ENCODE assay signal across 20 mouse cellular contexts in the genomic region with DNA sequence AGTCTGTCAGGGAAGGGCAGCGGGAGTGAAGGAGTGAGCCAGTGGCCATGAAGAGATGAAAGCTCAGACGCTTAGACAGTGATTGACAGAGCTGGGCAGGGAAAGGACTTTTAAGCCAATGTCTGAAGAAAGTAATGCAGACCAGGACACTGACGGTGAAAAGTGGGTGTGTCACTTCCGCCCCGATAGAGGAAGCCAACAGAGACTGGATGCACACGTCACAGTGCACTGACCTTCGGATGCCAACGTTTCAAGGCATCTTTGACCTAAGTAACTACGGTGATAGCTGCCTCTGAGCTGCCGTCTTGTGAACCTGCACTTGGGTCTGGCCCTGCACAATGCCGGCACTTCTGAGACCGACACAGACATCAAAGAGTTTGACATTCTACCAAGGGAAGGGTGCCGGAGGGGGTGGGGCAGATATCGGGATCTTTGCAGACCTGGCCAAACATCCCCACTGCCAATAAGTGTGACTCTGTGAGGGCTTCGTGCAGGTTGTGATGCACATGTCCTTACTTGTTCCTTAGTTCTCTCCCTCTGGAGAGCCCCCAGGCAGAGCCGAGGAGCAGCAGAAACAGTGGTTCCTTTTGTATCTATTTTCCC. TPM values are rescaled to one million over a fixed set of nuclear protein-coding genes. Genes with fewer than 3 reads are reported as not detected.
A peak's percentile ranks its signal among the peaks of the same experiment; 100 is the strongest.
DNase-seq lines count a peak whose midpoint lies in the region; ATAC-seq and TF ChIP-seq lines count a peak whose summit lies in the region.
"Had no signal": no experiment of that assay in that cellular context is flagged by ENCODE, and none has a peak within 500 bp of the region (broad histone marks: within the 10 kb centered on the region; RNA-seq: fewer than 3 reads in every experiment).

No protein-coding gene starts in this region.

- ATAC-seq in forebrain, embryonic 14.5 days: no peak
- ATAC-seq in forebrain, embryonic 15.5 days (replicated peaks): no peak
- ATAC-seq in kidney, postnatal 0 days (replicated peaks; ENCODE audit: low FRiP score, low read depth): peak; percentile 27; the same call in 1 of the 2 replicates
- no peak for ATAC-seq in midbrain, embryonic 14.5 days (ENCODE audit: low FRiP score, low TSS enrichment)

- TF ChIP-seq CTCF in kidney, postnatal 0 days (IDR thresholded peaks at IDR 0.05; ENCODE audit: low read depth): no peak

- no peak overlapping the region for H3K9ac ChIP-seq in forebrain, embryonic 14.5 days (ENCODE audit: low read length)
- no peak overlapping the region for H3K9ac ChIP-seq in forebrain, embryonic 15.5 days (replicated peaks)
- H3K9ac ChIP-seq in kidney, postnatal 0 days (ENCODE audit: low read depth, low read length): no peak overlapping the region
- 0 out of 2 replicates have a peak overlapping the region, but pooled peaks have one; percentile 23 for H3K9ac ChIP-seq in midbrain, embryonic 14.5 days (replicated peaks; ENCODE audit: low read length)

- DNase-seq in forebrain, embryonic 14.5 days (ENCODE audit: low spot score): no peak
- no peak for DNase-seq in kidney, postnatal 0 days (ENCODE audit: low spot score)
- DNase-seq in kidney, adult 8-10 months: no peak
- DNase-seq in adrenal gland, adult 8-10 months: peak; percentile 39
- DNase-seq in midbrain, embryonic 14.5 days: no peak
- no peak for DNase-seq in natural killer cell, adult 2 months (ENCODE audit: low spot score in 2 of 2)
- DNase-seq in spleen, postnatal 36 days (ENCODE audit: low spot score in 2 of 2): no peak
- DNase-seq: cerebellum, adult 11 months; kidney, postnatal 4 days; layer of hippocampus, postnatal 36 days; lung, adult 2 months; right cerebral cortex, postnatal 25 days; thymus, postnatal 25 days had no signal

- H3K27me3 ChIP-seq in forebrain, embryonic 14.5 days (replicated peaks; ENCODE audit: control insufficient read depth, insufficient read depth, low read length): no peaks in the 10 kb centered on the region
- no peaks in the 10 kb centered on the region for H3K27me3 ChIP-seq in forebrain, embryonic 15.5 days
- no peaks in the 10 kb centered on the region for H3K27me3 ChIP-seq in kidney, postnatal 0 days (ENCODE audit: insufficient read depth, low read length)
- H3K27me3 ChIP-seq in midbrain, embryonic 14.5 days (ENCODE audit: control insufficient read depth, insufficient read depth, low read length): no peaks in the 10 kb centered on the region

- no peak overlapping the region for H3K4me3 ChIP-seq in forebrain, embryonic 14.5 days (ENCODE audit: low read depth, low read length)
- H3K4me3 ChIP-seq in forebrain, embryonic 15.5 days: no peak overlapping the region
- H3K4me3 ChIP-seq in kidney, postnatal 0 days (replicated peaks; ENCODE audit: low read depth, low read length): no peak overlapping the region
- no peak overlapping the region for H3K4me3 ChIP-seq in midbrain, embryonic 14.5 days (replicated peaks; ENCODE audit: low read depth, low read length)

- H3K4me1 ChIP-seq in forebrain, embryonic 14.5 days (ENCODE audit: control insufficient read depth, insufficient read depth, low read length): peaks cover 30% of the 10 kb centered on the region; the same call in 1 of the 2 replicates
- H3K4me1 ChIP-seq in forebrain, embryonic 15.5 days: peaks cover 33% of the 10 kb centered on the region
- peaks cover 24% of the 10 kb centered on the region for H3K4me1 ChIP-seq in kidney, postnatal 0 days (replicated peaks; ENCODE audit: insufficient read depth, low read length)
- H3K4me1 ChIP-seq in midbrain, embryonic 14.5 days (ENCODE audit: control insufficient read depth, insufficient read depth, low read length): peaks cover 25% of the 10 kb centered on the region

- H3K4me2 ChIP-seq in forebrain, embryonic 14.5 days (ENCODE audit: low read length): 0 out of 2 replicates have a peak overlapping the region, but pooled peaks have one; percentile 14
- no peak overlapping the region for H3K4me2 ChIP-seq in forebrain, embryonic 15.5 days (replicated peaks)
- no peak overlapping the region for H3K4me2 ChIP-seq in kidney, postnatal 0 days (ENCODE audit: low read length)
- H3K4me2 ChIP-seq in midbrain, embryonic 14.5 days (ENCODE audit: low read length): peak overlapping the region; percentile 17

- peaks cover 7% of the 10 kb centered on the region; the same call in 1 of the 2 replicates for H3K36me3 ChIP-seq in forebrain, embryonic 14.5 days (ENCODE audit: control insufficient read depth, insufficient read depth, low read length)
- no peaks in the 10 kb centered on the region for H3K36me3 ChIP-seq in forebrain, embryonic 15.5 days
- no peaks in the 10 kb centered on the region for H3K36me3 ChIP-seq in kidney, postnatal 0 days (ENCODE audit: insufficient read depth, low read length)
- no peaks in the 10 kb centered on the region for H3K36me3 ChIP-seq in midbrain, embryonic 14.5 days (ENCODE audit: control insufficient read depth, insufficient read depth, low read length)

- 30% methylated on average over 16 of the region's 16 CpGs for WGBS in forebrain, embryonic 14.5 days
- 27% methylated on average over 16 of the region's 16 CpGs for WGBS in forebrain, embryonic 15.5 days
- WGBS in kidney, postnatal 0 days: 57% methylated on average over 16 of the region's 16 CpGs
- 24% methylated on average over 16 of the region's 16 CpGs for WGBS in midbrain, embryonic 14.5 days

- no peaks in the 10 kb centered on the region for H3K9me3 ChIP-seq in forebrain, embryonic 14.5 days (replicated peaks; ENCODE audit: control insufficient read depth, low read length)
- H3K9me3 ChIP-seq in forebrain, embryonic 15.5 days: no peaks in the 10 kb centered on the region
- H3K9me3 ChIP-seq in kidney, postnatal 0 days (replicated peaks; ENCODE audit: low read length): no peaks in the 10 kb centered on the region
- no peaks in the 10 kb centered on the region for H3K9me3 ChIP-seq in midbrain, embryonic 14.5 days (ENCODE audit: control insufficient read depth, low read length)

- no peak overlapping the region for H3K27ac ChIP-seq in forebrain, embryonic 14.5 days (ENCODE audit: low read depth, low read length)
- H3K27ac ChIP-seq in forebrain, embryonic 15.5 days (replicated peaks): no peak overlapping the region
- H3K27ac ChIP-seq in kidney, postnatal 0 days: no peak overlapping the region
- no peak overlapping the region for H3K27ac ChIP-seq in midbrain, embryonic 14.5 days (replicated peaks; ENCODE audit: low read depth, low read length)

RNA-seq across cellular contexts. Expression of a gene that starts 17.4 kb away (rescaled TPM):
- polyA plus RNA-seq in forebrain, embryonic 14.5 days (2014; fragmentation: Nextera tagmentation; extraction: Ambion mirVana): 7.7 and 8.7 TPM in 2 replicates
- 11.7 and 13.5 TPM in 2 replicates for polyA plus RNA-seq in forebrain, embryonic 15.5 days (2015; fragmentation: Nextera tagmentation; extraction: Ambion mirVana)
- 14.1 and 14.2 TPM in 2 replicates for polyA plus RNA-seq in kidney, postnatal 0 days (2015; fragmentation: Nextera tagmentation; extraction: Ambion mirVana)
- total RNA-seq in adrenal gland, adult 8-10 months (2022): 1 to 10 TPM; 1.8 to 4.8 (median 2.5) TPM
- 11.7 and 16.2 TPM in 2 replicates for polyA plus RNA-seq in midbrain, embryonic 14.5 days (2014; fragmentation: Nextera tagmentation; extraction: Ambion mirVana)
- total RNA-seq: neutrophil, adult 5-6 weeks had no signal

RNA-seq across cellular contexts. Expression of a gene that starts 40.9 kb away (rescaled TPM):
- 1.2 and 2.0 TPM in 2 replicates for polyA plus RNA-seq in forebrain, embryonic 14.5 days (2014; fragmentation: Nextera tagmentation; extraction: Ambion mirVana)
- 2.9 and 3.6 TPM in 2 replicates for polyA plus RNA-seq in forebrain, embryonic 15.5 days (2015; fragmentation: Nextera tagmentation; extraction: Ambion mirVana)
- polyA plus RNA-seq in kidney, postnatal 0 days (2015; fragmentation: Nextera tagmentation; extraction: Ambion mirVana): 3.8 and 4.6 TPM in 2 replicates
- under 1 TPM; 0.35 to 0.70 (median 0.41) TPM for total RNA-seq in adrenal gland, adult 8-10 months (2022)
- 3.2 and 3.9 TPM in 2 replicates for polyA plus RNA-seq in midbrain, embryonic 14.5 days (2014; fragmentation: Nextera tagmentation; extraction: Ambion mirVana)
- total RNA-seq: common myeloid progenitor, adult 5-6 weeks had no signal

RNA-seq across cellular contexts. Expression of a gene that starts 55.4 kb away (rescaled TPM):
- not detected in 2 replicates for polyA plus RNA-seq in forebrain, embryonic 14.5 days (2014; fragmentation: Nextera tagmentation; extraction: Ambion mirVana)
- not detected in 2 replicates for polyA plus RNA-seq in forebrain, embryonic 15.5 days (2015; fragmentation: Nextera tagmentation; extraction: Ambion mirVana)
- 0.36 TPM in 1 of 2 replicates, not detected in the other for polyA plus RNA-seq in kidney, postnatal 0 days (2015; fragmentation: Nextera tagmentation; extraction: Ambion mirVana)
- total RNA-seq in adrenal gland, adult 8-10 months (2022): not detected
- not detected in 2 replicates for polyA plus RNA-seq in midbrain, embryonic 14.5 days (2014; fragmentation: Nextera tagmentation; extraction: Ambion mirVana)
- total RNA-seq: common myeloid progenitor, adult 5-6 weeks; layer of hippocampus, postnatal 36 days; neutrophil, adult 5-6 weeks had no signal
- polyA plus RNA-seq: C2C12; heart, embryonic 14.5 days; limb, embryonic 14.5 days; stomach, embryonic 14.5 days had no signal

Comparison
In these comparisons a context has a peak if more than half of its experiments do, and no peak if none do; other contexts are left out.
1. H3K4me2 ChIP-seq: peak in forebrain, embryonic 14.5 days (single experiment) and midbrain, embryonic 14.5 days (single experiment); none in forebrain, embryonic 15.5 days (single experiment) and kidney, postnatal 0 days (single experiment).